25 mouse cellular contexts compared by ENCODE assay signal in genomic region chr1:92329491-92329890, GRCm38 (mm10).
DNase-seq lines count a peak whose midpoint lies in the region; ATAC-seq and TF ChIP-seq lines count a peak whose summit lies in the region.
"Had no signal": no experiment of that assay in that cellular context is flagged by ENCODE, and none has a peak within 500 bp of the region (broad histone marks: within the 10 kb centered on the region; RNA-seq: fewer than 3 reads in every experiment).

No protein-coding gene starts in this region.

- DNase-seq in forebrain, embryonic 11.5 days (ENCODE audit: low spot score), result peak; percentile 32
- DNase-seq in heart, embryonic 10.5 days (ENCODE audit: low spot score), result peak; percentile 70
- DNase-seq in heart, postnatal 10 days, result no peak
- DNase-seq in Patski (ENCODE audit: low read depth, low spot score), result peak; percentile 20
- no peak for DNase-seq in layer of hippocampus, postnatal 36 days
- DNase-seq: adrenal gland, postnatal 10 days; adrenal gland, postnatal 36 days; cerebellum, adult 11 months; cerebellum, adult 8-10 months; cerebellum, postnatal 10 days; cerebellum, postnatal 36 days; embryo, embryonic 11 days; forebrain, postnatal 0 days; gastrocnemius, postnatal 10 days; heart, postnatal 14 days had no signal

- H3K27ac ChIP-seq in forebrain, embryonic 11.5 days (ENCODE audit: low read depth, low read length), result no peak overlapping the region
- no peak overlapping the region for H3K27ac ChIP-seq in forebrain, embryonic 13.5 days
- H3K27ac ChIP-seq in heart, embryonic 10.5 days, result no peak overlapping the region
- H3K27ac ChIP-seq: embryonic facial prominence, embryonic 10.5 days; embryonic facial prominence, embryonic 13.5 days; heart, embryonic 15.5 days; hindbrain, embryonic 12.5 days; hindbrain, embryonic 15.5 days had no signal

- no peak for TF ChIP-seq CTCF in Patski (IDR thresholded peaks at IDR 0.05)

- H3K4me1 ChIP-seq in forebrain, embryonic 11.5 days (replicated peaks; ENCODE audit: control insufficient read depth, insufficient read depth, low read length), result no peaks in the 10 kb centered on the region
- H3K4me1 ChIP-seq in forebrain, embryonic 13.5 days, result no peaks in the 10 kb centered on the region
- peaks cover 17% of the 10 kb centered on the region for H3K4me1 ChIP-seq in heart, embryonic 10.5 days
- H3K4me1 ChIP-seq: hindbrain, embryonic 12.5 days; hindbrain, embryonic 15.5 days had no signal

- in situ Hi-C loops in Patski (cut with MboI; ENCODE audit: low pct_unique_long_range_greater_than_20kb), result no loop called here

- H3K9me3 ChIP-seq in forebrain, embryonic 11.5 days (ENCODE audit: control insufficient read depth, low read length), result no peaks in the 10 kb centered on the region
- no peaks in the 10 kb centered on the region for H3K9me3 ChIP-seq in forebrain, embryonic 13.5 days (replicated peaks)
- H3K9me3 ChIP-seq in heart, embryonic 10.5 days, result no peaks in the 10 kb centered on the region
- H3K9me3 ChIP-seq: embryonic facial prominence, embryonic 10.5 days; embryonic facial prominence, embryonic 13.5 days; heart, embryonic 12.5 days; heart, embryonic 15.5 days; hindbrain, embryonic 12.5 days; hindbrain, embryonic 15.5 days had no signal

- no peak overlapping the region for H3K9ac ChIP-seq in forebrain, embryonic 11.5 days (ENCODE audit: low read length)
- H3K9ac ChIP-seq in forebrain, embryonic 13.5 days, result no peak overlapping the region
- H3K9ac ChIP-seq: embryonic facial prominence, embryonic 13.5 days; forebrain, postnatal 0 days; heart, embryonic 12.5 days; heart, embryonic 15.5 days; hindbrain, embryonic 12.5 days; hindbrain, embryonic 15.5 days had no signal

- intact Hi-C loops in heart, postnatal 10 days (cut with DNase I), result no loop called here

- no peak overlapping the region for H3K4me2 ChIP-seq in forebrain, embryonic 11.5 days (ENCODE audit: low read depth, low read length, severe bottlenecking)
- H3K4me2 ChIP-seq in forebrain, embryonic 13.5 days, result no peak overlapping the region
- H3K4me2 ChIP-seq: embryonic facial prominence, embryonic 13.5 days; heart, embryonic 12.5 days; heart, embryonic 15.5 days; hindbrain, embryonic 12.5 days; hindbrain, embryonic 15.5 days had no signal

- no peaks in the 10 kb centered on the region for H3K36me3 ChIP-seq in forebrain, embryonic 11.5 days (ENCODE audit: control insufficient read depth, insufficient read depth, low read length)
- no peaks in the 10 kb centered on the region for H3K36me3 ChIP-seq in forebrain, embryonic 13.5 days (ENCODE audit: poor library complexity, severe bottlenecking)
- no peaks in the 10 kb centered on the region for H3K36me3 ChIP-seq in heart, embryonic 10.5 days
- H3K36me3 ChIP-seq: embryonic facial prominence, embryonic 10.5 days; embryonic facial prominence, embryonic 13.5 days; heart, embryonic 12.5 days; heart, embryonic 15.5 days; hindbrain, embryonic 12.5 days; hindbrain, embryonic 15.5 days had no signal

- POLR2A ChIA-PET in Patski (lab: Charles Lee), result interaction anchor here (1.1 kb wide), 1 partner anchor 10 kb away, joined by 3 read pairs; no protein-coding TSS in a partner anchor

- no peaks in the 10 kb centered on the region for H3K27me3 ChIP-seq in forebrain, embryonic 11.5 days (ENCODE audit: control insufficient read depth, insufficient read depth, low read length)
- no peaks in the 10 kb centered on the region for H3K27me3 ChIP-seq in forebrain, embryonic 13.5 days
- H3K27me3 ChIP-seq in heart, embryonic 10.5 days (ENCODE audit: insufficient read depth, poor library complexity, severe bottlenecking), result no peaks in the 10 kb centered on the region; the same call in 1 of the 2 replicates
- H3K27me3 ChIP-seq in Patski, result no peaks in the 10 kb centered on the region
- H3K27me3 ChIP-seq: embryonic facial prominence, embryonic 13.5 days; heart, embryonic 12.5 days; heart, embryonic 15.5 days; hindbrain, embryonic 12.5 days; hindbrain, embryonic 15.5 days had no signal

- CTCF ChIA-PET in Patski (lab: Charles Lee), result no interaction called here

- no peak for ATAC-seq in forebrain, embryonic 11.5 days (replicated peaks; ENCODE audit: low FRiP score)
- ATAC-seq in forebrain, embryonic 13.5 days, result no peak
- no peak for ATAC-seq in Patski
- ATAC-seq: forebrain, embryonic 14.5 days; forebrain, postnatal 0 days; intestine, postnatal 0 days had no signal

- WGBS in forebrain, embryonic 11.5 days, result 85% methylated on average over 7 of the region's 7 CpGs
- 85% methylated on average over 7 of the region's 7 CpGs for WGBS in forebrain, embryonic 13.5 days
- 76% methylated on average over 7 of the region's 7 CpGs for WGBS in heart, embryonic 10.5 days

- no peak overlapping the region for H3K4me3 ChIP-seq in forebrain, embryonic 11.5 days (ENCODE audit: low read depth, low read length)
- no peak overlapping the region for H3K4me3 ChIP-seq in forebrain, embryonic 13.5 days
- no peak overlapping the region for H3K4me3 ChIP-seq in heart, embryonic 10.5 days
- H3K4me3 ChIP-seq: embryonic facial prominence, embryonic 10.5 days; embryonic facial prominence, embryonic 13.5 days; erythroblast, embryonic 14.5 days; heart, embryonic 12.5 days; heart, embryonic 15.5 days; hindbrain, embryonic 12.5 days; hindbrain, embryonic 15.5 days had no signal

Comparison
In these comparisons a context has a peak if more than half of its experiments do, and no peak if none do; other contexts are left out.
1. DNase-seq: peak in forebrain, embryonic 11.5 days (single experiment), heart, embryonic 10.5 days (single experiment) and Patski (single experiment); none in heart, postnatal 10 days (0 of 2) and layer of hippocampus, postnatal 36 days (0 of 2).